Mouse (Mus musculus): ENCODE measurements around the gene Fosb. TPM values are rescaled to one million over a fixed set of nuclear protein-coding genes. Genes with fewer than 3 reads are reported as not detected.

Gene Fosb
- total RNA-seq, 2 experiments from 2014 or later: 20.9 to 54.7 TPM

- DNase-seq (ENCODE audit: low spot score in 2 of 2): peak; percentile 83 to 91
These were observed 23.0 kb upstream of the Fosb start for GRCm38 (mm10) chr7:19332709-19333352.

GRCm38 (mm10) chr7:19331910-19332309, 22.1 kb upstream of the Fosb start:
- DNase-seq (ENCODE audit: low spot score in 2 of 2): no peak

- no peak for DNase-seq (ENCODE audit: low spot score in 2 of 2)
These were observed 18.6 kb upstream of the Fosb start for GRCm38 (mm10) chr7:19328425-19328824.

GRCm38 (mm10) chr7:19327782-19328181, 17.9 kb upstream of the Fosb start:
- DNase-seq (ENCODE audit: low spot score in 2 of 2): no peak

- DNase-seq (ENCODE audit: low spot score in 2 of 2): peak; percentile 88 to 90
These were observed 17.3 kb upstream of the Fosb start for GRCm38 (mm10) chr7:19327128-19327527.

GRCm38 (mm10) chr7:19326359-19326758, 16.5 kb upstream of the Fosb start:
- peak; percentile 73 to 77 for DNase-seq (ENCODE audit: low spot score in 2 of 2)

- no peak for DNase-seq (ENCODE audit: low spot score in 2 of 2)
These were observed 15.7 kb upstream of the Fosb start for GRCm38 (mm10) chr7:19325262-19326199.

GRCm38 (mm10) chr7:19324221-19324620, 14.4 kb upstream of the Fosb start:
- no peak for DNase-seq (ENCODE audit: low spot score in 2 of 2)

GRCm38 (mm10) chr7:19322489-19322888, 12.6 kb upstream of the Fosb start:
- no peak for DNase-seq (ENCODE audit: low spot score in 2 of 2)

- DNase-seq (ENCODE audit: low spot score in 2 of 2): no peak
These were observed 11.6 kb upstream of the Fosb start for GRCm38 (mm10) chr7:19321464-19321863.

- DNase-seq (ENCODE audit: low spot score in 2 of 2): no peak
These were observed 10.8 kb upstream of the Fosb start for GRCm38 (mm10) chr7:19320637-19321036.

- peak; percentile 93 to 96 for DNase-seq (ENCODE audit: low spot score in 2 of 2)
These were observed 10.1 kb upstream of the Fosb start for GRCm38 (mm10) chr7:19319906-19320305.

- no peak for DNase-seq (ENCODE audit: low spot score in 2 of 2)
These were observed 9.6 kb upstream of the Fosb start for GRCm38 (mm10) chr7:19319458-19319857.

- DNase-seq (ENCODE audit: low spot score in 2 of 2): no peak
These were observed 8.8 kb upstream of the Fosb start for GRCm38 (mm10) chr7:19318676-19319075.

GRCm38 (mm10) chr7:19318201-19318600, 8.3 kb upstream of the Fosb start:
- no peak for DNase-seq (ENCODE audit: low spot score in 2 of 2)

- no peak for DNase-seq (ENCODE audit: low spot score in 2 of 2)
These were observed 6.8 kb upstream of the Fosb start for GRCm38 (mm10) chr7:19316451-19317161.

- DNase-seq (ENCODE audit: low spot score in 2 of 2): no peak
These were observed 4.2 kb upstream of the Fosb start for GRCm38 (mm10) chr7:19314033-19314432.

- no peak for DNase-seq (ENCODE audit: low spot score in 2 of 2)
These were observed 2.1 kb upstream of the Fosb start for GRCm38 (mm10) chr7:19311991-19312390.

GRCm38 (mm10) chr7:19309278-19309883, 470 bp downstream of the Fosb start:
- no peak for DNase-seq (ENCODE audit: low spot score in 2 of 2)

- peak; percentile 95 to 98 for DNase-seq (ENCODE audit: low spot score in 2 of 2)
These were observed 1.2 kb downstream of the Fosb start for GRCm38 (mm10) chr7:19308454-19309277.
